Mouse (Mus musculus) spleen, adult 2 months (tissue): ENCODE results near the gene Mrs2.

Experiments used
- CTCF ChIP-seq: fragments of 200-500 bp; IDR thresholded peaks from 2 replicates; pipeline ENCODE4 v1.5.1; 2011; ENCODE audit warnings: mild to moderate bottlenecking, inconsistent platforms; ENCODE audit not compliant: insufficient read depth, insufficient read length, insufficient replicate concordance; ENCODE audit errors: extremely low read depth
- POLR2A ChIP-seq: fragments of 200-500 bp; IDR thresholded peaks from 2 replicates; pipeline ENCODE4 v1.6.1; 2011; ENCODE audit warnings: low read depth, low read length, inconsistent platforms

DNA sequence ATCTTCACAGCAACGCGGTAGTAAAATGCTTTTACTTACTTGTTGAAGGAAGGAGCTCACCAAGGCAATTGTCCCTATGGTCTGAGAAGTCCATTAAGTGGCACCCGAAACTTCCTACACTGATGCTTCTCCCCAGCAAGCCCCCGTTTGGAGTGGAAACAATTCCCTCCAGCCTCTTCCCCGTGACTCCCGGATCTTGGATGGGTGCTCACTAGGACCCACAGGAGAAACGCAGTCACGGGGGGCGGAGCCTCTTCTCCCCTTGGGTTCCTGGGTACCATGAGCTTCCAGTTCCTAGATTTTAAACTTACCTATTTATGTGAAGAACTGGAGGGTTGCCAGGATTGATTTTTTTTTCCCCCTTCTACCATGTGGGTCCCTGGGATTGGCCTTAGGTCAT, 80.7 kb downstream of the Mrs2 start:
- TF ChIP-seq CTCF (no peak), POLR2A (no peak)
